21 mouse cellular contexts compared by ENCODE assay signal in the genomic region with DNA sequence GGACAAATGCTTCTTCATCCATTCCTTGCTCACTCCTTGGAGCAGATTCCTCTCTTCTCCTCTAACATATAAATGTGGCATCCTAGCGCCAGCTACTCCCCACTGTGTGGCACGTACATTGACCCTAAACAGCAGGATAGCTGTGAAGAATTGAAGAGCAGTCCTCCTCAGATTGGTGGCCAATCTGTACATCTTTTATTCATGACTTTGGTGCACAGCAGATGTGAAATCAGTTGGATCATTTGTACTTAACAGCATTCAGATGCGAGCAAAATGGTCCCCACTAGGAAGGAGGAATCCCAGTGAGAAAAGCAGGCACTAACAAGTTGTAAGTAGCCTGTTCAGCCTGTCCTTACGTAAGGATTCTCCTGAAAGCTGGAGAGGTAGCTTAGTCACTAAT.
DNase-seq lines count a peak whose midpoint lies in the region; ATAC-seq lines count a peak whose summit lies in the region.
"Had no signal": no experiment of that assay in that cellular context is flagged by ENCODE, and none has a peak within 500 bp of the region (broad histone marks: within the 10 kb centered on the region; RNA-seq: fewer than 3 reads in every experiment).

No protein-coding gene starts in this region.

- DNase-seq in embryonic facial prominence, embryonic 14.5 days (ENCODE audit: low spot score): peak; percentile 1
- DNase-seq in embryonic facial prominence, embryonic 10.5 days (ENCODE audit: low spot score): no peak
- DNase-seq in midbrain, embryonic 11.5 days (ENCODE audit: low spot score, missing footprints): peak; percentile 77
- DNase-seq in midbrain, embryonic 10.5 days (ENCODE audit: low spot score): no peak
- peak; percentile 44 for DNase-seq in hindbrain, embryonic 14.5 days (ENCODE audit: low spot score)
- DNase-seq in retina, embryonic 14.5 days (ENCODE audit: low spot score): peak; percentile 4
- DNase-seq in urinary bladder, adult 18-20 months (ENCODE audit: low spot score in 2 of 2): no peak
- DNase-seq in left cerebral cortex, adult 9 months (ENCODE audit: low spot score in 2 of 2): no peak
- DNase-seq: adrenal gland, adult 8-10 months; cerebellum, adult 11-12 months; heart, adult 11 months; heart, postnatal 36 days; kidney, postnatal 10 days; right cerebral cortex, postnatal 4 days; thymus, postnatal 14 days had no signal

- H3K9ac ChIP-seq in embryonic facial prominence, embryonic 14.5 days (ENCODE audit: low read depth, low read length): no peak overlapping the region
- no peak overlapping the region for H3K9ac ChIP-seq in midbrain, embryonic 11.5 days (ENCODE audit: low read length)
- H3K9ac ChIP-seq in hindbrain, embryonic 14.5 days: no peak overlapping the region
- H3K9ac ChIP-seq: embryonic facial prominence, embryonic 13.5 days; heart, embryonic 13.5 days; intestine, embryonic 15.5 days; limb, embryonic 12.5 days; liver, embryonic 14.5 days had no signal

- H3K4me2 ChIP-seq in embryonic facial prominence, embryonic 14.5 days (ENCODE audit: low read depth, low read length): no peak overlapping the region
- no peak overlapping the region for H3K4me2 ChIP-seq in midbrain, embryonic 11.5 days
- H3K4me2 ChIP-seq in hindbrain, embryonic 14.5 days (replicated peaks): no peak overlapping the region
- H3K4me2 ChIP-seq: embryonic facial prominence, embryonic 13.5 days; heart, embryonic 13.5 days; intestine, embryonic 15.5 days; limb, embryonic 12.5 days had no signal

- H3K4me1 ChIP-seq in embryonic facial prominence, embryonic 14.5 days (ENCODE audit: control insufficient read depth, insufficient read depth, low read length): no peaks in the 10 kb centered on the region
- no peaks in the 10 kb centered on the region for H3K4me1 ChIP-seq in embryonic facial prominence, embryonic 10.5 days
- H3K4me1 ChIP-seq in midbrain, embryonic 11.5 days (ENCODE audit: control insufficient read depth, insufficient read depth, low read length): no peaks in the 10 kb centered on the region
- no peaks in the 10 kb centered on the region for H3K4me1 ChIP-seq in midbrain, embryonic 10.5 days
- 0 out of 2 replicates have a peak, but pooled peaks cover 2% of the 10 kb centered on the region for H3K4me1 ChIP-seq in hindbrain, embryonic 14.5 days (replicated peaks; ENCODE audit: control insufficient read depth, insufficient read depth, low read length)
- H3K4me1 ChIP-seq: heart, embryonic 13.5 days; limb, embryonic 12.5 days had no signal

- no peak for ATAC-seq in embryonic facial prominence, embryonic 14.5 days (ENCODE audit: low read depth)
- ATAC-seq in midbrain, embryonic 11.5 days (ENCODE audit: low FRiP score): peak; percentile 54
- ATAC-seq in hindbrain, embryonic 14.5 days (ENCODE audit: low FRiP score): peak; percentile 40; the same call in 1 of the 2 replicates
- ATAC-seq: intestine, embryonic 15.5 days had no signal

- no peaks in the 10 kb centered on the region for H3K27me3 ChIP-seq in embryonic facial prominence, embryonic 14.5 days (replicated peaks; ENCODE audit: control insufficient read depth, insufficient read depth, low read length)
- no peaks in the 10 kb centered on the region for H3K27me3 ChIP-seq in embryonic facial prominence, embryonic 10.5 days (replicated peaks; ENCODE audit: low read depth, poor library complexity, severe bottlenecking)
- no peaks in the 10 kb centered on the region for H3K27me3 ChIP-seq in midbrain, embryonic 11.5 days (ENCODE audit: control insufficient read depth, insufficient read depth, low read length)
- H3K27me3 ChIP-seq in midbrain, embryonic 10.5 days (ENCODE audit: low read depth, poor library complexity, severe bottlenecking): no peaks in the 10 kb centered on the region
- H3K27me3 ChIP-seq in hindbrain, embryonic 14.5 days (ENCODE audit: control insufficient read depth, insufficient read depth, low read length): no peaks in the 10 kb centered on the region
- H3K27me3 ChIP-seq: embryonic facial prominence, embryonic 13.5 days; heart, embryonic 13.5 days; intestine, embryonic 15.5 days; limb, embryonic 12.5 days had no signal

- no peak overlapping the region for H3K4me3 ChIP-seq in embryonic facial prominence, embryonic 14.5 days (ENCODE audit: low read depth, low read length)
- H3K4me3 ChIP-seq in embryonic facial prominence, embryonic 10.5 days: no peak overlapping the region
- no peak overlapping the region for H3K4me3 ChIP-seq in midbrain, embryonic 11.5 days (ENCODE audit: low read depth, low read length)
- no peak overlapping the region for H3K4me3 ChIP-seq in midbrain, embryonic 10.5 days
- H3K4me3 ChIP-seq in hindbrain, embryonic 14.5 days (replicated peaks; ENCODE audit: low read length): no peak overlapping the region
- H3K4me3 ChIP-seq: embryonic facial prominence, embryonic 13.5 days; heart, embryonic 13.5 days; intestine, embryonic 15.5 days; limb, embryonic 12.5 days; myocyte had no signal

- H3K9me3 ChIP-seq in embryonic facial prominence, embryonic 14.5 days (ENCODE audit: control insufficient read depth, low read length): no peaks in the 10 kb centered on the region
- H3K9me3 ChIP-seq in embryonic facial prominence, embryonic 10.5 days: no peaks in the 10 kb centered on the region
- H3K9me3 ChIP-seq in midbrain, embryonic 11.5 days (ENCODE audit: control insufficient read depth, low read length): no peaks in the 10 kb centered on the region
- no peaks in the 10 kb centered on the region for H3K9me3 ChIP-seq in midbrain, embryonic 10.5 days (replicated peaks)
- H3K9me3 ChIP-seq in hindbrain, embryonic 14.5 days (ENCODE audit: control insufficient read depth, low read length): no peaks in the 10 kb centered on the region
- H3K9me3 ChIP-seq: embryonic facial prominence, embryonic 13.5 days; heart, embryonic 13.5 days; intestine, embryonic 15.5 days; limb, embryonic 12.5 days had no signal

- no peak overlapping the region for H3K27ac ChIP-seq in embryonic facial prominence, embryonic 14.5 days (replicated peaks; ENCODE audit: low read depth, low read length)
- no peak overlapping the region for H3K27ac ChIP-seq in embryonic facial prominence, embryonic 10.5 days (replicated peaks)
- H3K27ac ChIP-seq in midbrain, embryonic 11.5 days (ENCODE audit: low read depth, low read length): no peak overlapping the region
- H3K27ac ChIP-seq in midbrain, embryonic 10.5 days (replicated peaks): no peak overlapping the region
- H3K27ac ChIP-seq in hindbrain, embryonic 14.5 days: no peak overlapping the region
- H3K27ac ChIP-seq: embryonic facial prominence, embryonic 13.5 days; heart, embryonic 13.5 days; intestine, embryonic 15.5 days; limb, embryonic 12.5 days; liver, embryonic 14.5 days had no signal

- no peaks in the 10 kb centered on the region for H3K36me3 ChIP-seq in embryonic facial prominence, embryonic 14.5 days (ENCODE audit: control insufficient read depth, insufficient read depth, low read length)
- H3K36me3 ChIP-seq in embryonic facial prominence, embryonic 10.5 days (replicated peaks): no peaks in the 10 kb centered on the region
- H3K36me3 ChIP-seq in midbrain, embryonic 11.5 days (ENCODE audit: control insufficient read depth, insufficient read depth, low read length): no peaks in the 10 kb centered on the region
- no peaks in the 10 kb centered on the region for H3K36me3 ChIP-seq in midbrain, embryonic 10.5 days
- no peaks in the 10 kb centered on the region for H3K36me3 ChIP-seq in hindbrain, embryonic 14.5 days (replicated peaks; ENCODE audit: control insufficient read depth, insufficient read depth)
- H3K36me3 ChIP-seq: embryonic facial prominence, embryonic 13.5 days; heart, embryonic 13.5 days; intestine, embryonic 15.5 days; limb, embryonic 12.5 days had no signal

- WGBS in embryonic facial prominence, embryonic 14.5 days: 58% methylated on average over 4 of the region's 4 CpGs
- WGBS in embryonic facial prominence, embryonic 10.5 days: 82% methylated on average over 4 of the region's 4 CpGs
- 62% methylated on average over 4 of the region's 4 CpGs for WGBS in midbrain, embryonic 11.5 days
- WGBS in midbrain, embryonic 10.5 days: 65% methylated on average over 4 of the region's 4 CpGs
- 23% methylated on average over 4 of the region's 4 CpGs for WGBS in hindbrain, embryonic 14.5 days

Comparison
In these comparisons a context has a peak if more than half of its experiments do, and no peak if none do; other contexts are left out.
1. DNase-seq: peak in embryonic facial prominence, embryonic 14.5 days (single experiment), midbrain, embryonic 11.5 days (single experiment), hindbrain, embryonic 14.5 days (single experiment) and retina, embryonic 14.5 days (single experiment); none in embryonic facial prominence, embryonic 10.5 days (single experiment), midbrain, embryonic 10.5 days (single experiment), urinary bladder, adult 18-20 months (0 of 2) and left cerebral cortex, adult 9 months (0 of 2).